Mouse (Mus musculus): ENCODE measurements at regions not wholly inside any gene's neighbourhood (a gene's known extent, or its start where the extent isn't known, plus 50 kb on each side); places are given as distances from the start of the nearest gene placed in this dataset.

DNA sequence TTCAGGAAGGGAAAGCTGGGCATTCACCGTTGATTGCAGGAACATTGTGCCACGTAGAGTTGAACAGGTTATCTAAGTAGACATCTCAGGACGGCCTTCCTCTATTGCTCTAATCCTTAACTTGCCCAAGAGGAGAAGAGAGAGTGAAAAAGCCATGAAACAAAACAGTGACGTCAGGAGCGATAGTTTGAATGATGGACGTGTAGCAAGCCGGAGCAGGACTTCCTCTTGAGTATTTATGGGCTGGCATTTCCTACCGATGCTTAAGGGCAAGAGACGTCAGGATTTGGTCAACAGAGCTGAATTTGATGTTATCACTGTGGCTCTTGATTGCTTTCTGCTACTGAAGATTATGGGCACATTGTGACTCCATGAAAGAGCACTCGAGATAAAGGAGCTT, 130.5 kb upstream of the Arhgap28 start:
- Histone ChIP-seq H3K4me3 (ENCODE audit: low read depth, low read length) (no peak overlapping the region), H3K4me1 (ENCODE audit: insufficient read depth, low read depth, low read length) (no peaks in the 10 kb centered on the region), H3K36me3 (replicated peaks) (no peaks in the 10 kb centered on the region), H3K9me3 (replicated peaks) (peaks cover 38% of the 10 kb centered on the region), H3K27me3 (ENCODE audit: insufficient read depth, low read length) (no peaks in the 10 kb centered on the region)
- TF ChIP-seq GATA2 (IDR thresholded peaks at IDR 0.05; ENCODE audit: borderline replicate concordance, low read depth, low read length), result no peak
- ATAC-seq (ENCODE audit: extremely low read depth, insufficient number of reproducible peaks, low FRiP score, poor library complexity, severe bottlenecking), result no peak
- no peak for DNase-seq (ENCODE audit: low spot score)

DNA sequence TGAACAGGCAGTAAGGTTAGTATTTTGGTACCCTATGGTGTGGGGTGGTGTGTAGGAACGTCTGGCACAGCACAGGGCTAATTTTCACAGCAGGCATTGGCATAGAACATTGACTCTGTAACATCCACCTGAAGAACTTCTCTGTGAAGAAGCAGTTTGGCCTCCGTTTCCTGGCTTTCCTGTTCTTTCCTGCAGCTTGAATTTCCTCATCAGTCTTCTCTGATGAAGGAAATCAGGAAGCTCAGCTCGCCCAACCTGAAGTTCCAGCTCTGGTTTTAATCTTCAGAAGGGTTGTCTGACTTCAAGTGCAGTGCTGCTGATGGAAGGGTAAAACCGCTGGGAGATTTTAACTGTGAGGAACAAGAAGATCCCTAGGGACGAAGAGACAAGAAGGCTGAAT, 131.5 kb upstream of the Arhgap28 start:
- peaks cover 37% of the 10 kb centered on the region for H3K9me3 ChIP-seq (replicated peaks)

DNA sequence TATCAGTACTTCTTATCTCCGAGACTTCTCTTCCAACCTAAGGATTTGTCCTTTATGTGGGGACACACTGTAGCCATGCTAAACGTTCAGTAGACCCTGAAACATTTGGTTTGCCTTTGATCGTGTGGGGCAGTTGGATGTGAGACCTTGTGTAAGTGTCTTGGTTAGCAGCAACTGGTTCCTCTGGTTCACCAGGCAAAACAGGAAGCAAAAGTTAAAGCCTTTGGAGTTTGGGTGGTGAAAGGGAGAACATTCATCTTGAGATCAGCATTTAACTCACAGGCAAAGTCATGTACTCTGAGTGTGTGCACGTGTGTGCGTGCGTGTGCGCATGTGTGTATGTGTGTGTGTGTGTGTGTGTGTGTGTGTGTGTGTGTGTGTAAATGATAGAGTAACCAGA, 130.3 kb upstream of the L3mbtl4 start:
- H3K4me3 ChIP-seq (ENCODE audit: low read depth, low read length), result no peak overlapping the region
- no peak for DNase-seq (ENCODE audit: low spot score)
- no peak for TF ChIP-seq CTCF (IDR thresholded peaks at IDR 0.05; ENCODE audit: low read depth, low read length)
- no peak for TF ChIP-seq GATA2 (IDR thresholded peaks at IDR 0.05; ENCODE audit: borderline replicate concordance, low read depth, low read length)
- TF ChIP-seq GATA1 (IDR thresholded peaks at IDR 0.05; ENCODE audit: borderline replicate concordance, low read length), result no peak
- TF ChIP-seq POLR2AphosphoS5 (IDR thresholded peaks at IDR 0.05; ENCODE audit: insufficient replicate concordance, low read depth, low read length), result no peak
- no peak for TF ChIP-seq TAL1 (conservative IDR thresholded peaks at IDR 0.05; ENCODE audit: low read depth, low read length)
- H3K9me3 ChIP-seq (replicated peaks), result peaks cover 11% of the 10 kb centered on the region
- H3K36me3 ChIP-seq (replicated peaks), result no peaks in the 10 kb centered on the region
- ATAC-seq (ENCODE audit: extremely low read depth, insufficient number of reproducible peaks, low FRiP score, poor library complexity, severe bottlenecking), result no peak
- H3K27me3 ChIP-seq (ENCODE audit: insufficient read depth, low read length), result no peaks in the 10 kb centered on the region
- no peaks in the 10 kb centered on the region for H3K4me1 ChIP-seq (ENCODE audit: insufficient read depth, low read depth, low read length)

More for the DNA sequence above, 131.5 kb upstream of the Arhgap28 start:
- TF ChIP-seq TAL1 (conservative IDR thresholded peaks at IDR 0.05; ENCODE audit: low read depth, low read length) (no peak), GATA1 (IDR thresholded peaks at IDR 0.05; ENCODE audit: borderline replicate concordance, low read length) (no peak), CTCF (IDR thresholded peaks at IDR 0.05; ENCODE audit: low read depth, low read length) (no peak), POLR2AphosphoS5 (IDR thresholded peaks at IDR 0.05; ENCODE audit: insufficient replicate concordance, low read depth, low read length) (no peak), GATA2 (IDR thresholded peaks at IDR 0.05; ENCODE audit: borderline replicate concordance, low read depth, low read length) (no peak)
- no peaks in the 10 kb centered on the region for H3K4me1 ChIP-seq (ENCODE audit: insufficient read depth, low read depth, low read length)
- no peaks in the 10 kb centered on the region for H3K27me3 ChIP-seq (ENCODE audit: insufficient read depth, low read length)
- H3K4me3 ChIP-seq (ENCODE audit: low read depth, low read length), result no peak overlapping the region
- ATAC-seq (ENCODE audit: extremely low read depth, insufficient number of reproducible peaks, low FRiP score, poor library complexity, severe bottlenecking) (no peak), DNase-seq (ENCODE audit: low spot score) (no peak)
- H3K36me3 ChIP-seq (replicated peaks), result no peaks in the 10 kb centered on the region

DNA sequence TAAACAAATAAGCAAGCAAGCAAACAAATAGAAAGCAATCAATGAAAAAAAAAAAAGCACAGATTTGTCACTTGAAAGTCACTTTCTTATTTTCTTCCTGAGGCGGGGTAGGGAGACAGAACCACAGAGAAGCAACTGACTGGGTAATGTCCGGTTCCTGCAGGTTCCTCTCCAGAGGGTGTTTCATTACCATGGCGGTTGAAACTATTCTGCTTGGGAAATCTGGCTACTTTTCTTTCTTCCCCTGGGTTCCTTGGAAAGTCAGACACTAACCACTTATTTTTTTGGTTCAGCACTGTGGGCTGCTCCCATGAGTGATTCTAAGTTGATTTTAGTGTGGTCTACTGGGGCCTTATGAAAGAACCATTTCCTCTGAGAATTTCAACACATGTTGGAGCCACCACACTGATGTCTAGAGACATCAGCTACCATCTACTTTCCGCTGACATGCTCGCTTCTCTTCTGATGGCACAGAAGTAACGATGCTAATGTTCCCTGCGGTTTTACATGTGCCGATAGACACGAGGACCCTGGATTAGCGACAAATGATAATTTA, 124.3 kb upstream of the L3mbtl4 start:
- Histone ChIP-seq H3K4me1 (ENCODE audit: insufficient read depth, low read depth, low read length) (no peaks in the 10 kb centered on the region), H3K27me3 (ENCODE audit: insufficient read depth, low read length) (no peaks in the 10 kb centered on the region), H3K4me3 (ENCODE audit: low read depth, low read length) (no peak overlapping the region), H3K9me3 (replicated peaks) (peaks cover 24% of the 10 kb centered on the region), H3K36me3 (replicated peaks) (no peaks in the 10 kb centered on the region)
- DNase-seq (ENCODE audit: low spot score), result no peak
- no peak for TF ChIP-seq GATA1 (IDR thresholded peaks at IDR 0.05; ENCODE audit: borderline replicate concordance, low read length)
- TF ChIP-seq POLR2AphosphoS5 (IDR thresholded peaks at IDR 0.05; ENCODE audit: insufficient replicate concordance, low read depth, low read length), result no peak
- TF ChIP-seq CTCF (IDR thresholded peaks at IDR 0.05; ENCODE audit: low read depth, low read length), result no peak
- TF ChIP-seq GATA2 (IDR thresholded peaks at IDR 0.05; ENCODE audit: borderline replicate concordance, low read depth, low read length), result no peak
- TF ChIP-seq TAL1 (conservative IDR thresholded peaks at IDR 0.05; ENCODE audit: low read depth, low read length), result no peak
- no peak for ATAC-seq (ENCODE audit: extremely low read depth, insufficient number of reproducible peaks, low FRiP score, poor library complexity, severe bottlenecking)

DNA sequence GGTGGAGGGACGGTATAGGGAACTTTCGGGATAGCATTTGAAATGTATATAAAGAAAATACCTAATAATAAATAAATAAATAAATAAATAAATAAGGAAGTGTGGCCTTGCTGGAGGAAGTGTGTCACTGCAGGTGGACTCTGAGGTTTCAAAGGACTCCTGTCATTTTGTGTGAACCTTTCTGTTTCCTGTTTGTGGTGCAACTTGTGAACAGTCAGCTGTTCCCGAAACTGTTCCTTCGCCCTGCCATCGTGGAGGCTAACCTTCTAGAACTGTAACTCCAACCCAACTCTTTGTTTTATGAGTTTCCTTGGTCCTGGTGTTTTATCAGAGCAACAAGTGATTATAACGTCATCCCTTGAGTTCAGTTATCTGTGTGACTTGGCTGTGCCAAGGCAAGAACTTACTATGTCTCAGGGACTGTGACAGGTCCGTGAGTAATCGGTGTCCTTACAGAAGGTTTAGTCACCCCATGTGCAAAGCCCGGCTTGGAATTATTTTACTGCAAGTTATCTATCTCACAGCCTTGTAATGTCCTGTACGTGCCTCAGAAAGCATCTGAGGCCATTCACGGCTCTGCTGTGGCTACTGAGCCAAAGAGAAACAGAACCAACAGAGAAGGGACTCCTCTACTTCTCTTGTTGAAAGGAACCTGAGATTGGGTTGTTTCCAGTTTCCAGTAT, 121.0 kb upstream of the L3mbtl4 start:
- Histone ChIP-seq H3K9me3 (replicated peaks) (peaks cover 37% of the 10 kb centered on the region), H3K4me1 (ENCODE audit: insufficient read depth, low read depth, low read length) (no peaks in the 10 kb centered on the region), H3K27me3 (ENCODE audit: insufficient read depth, low read length) (no peaks in the 10 kb centered on the region), H3K36me3 (replicated peaks) (no peaks in the 10 kb centered on the region), H3K4me3 (ENCODE audit: low read depth, low read length) (no peak overlapping the region)
- TF ChIP-seq POLR2AphosphoS5 (IDR thresholded peaks at IDR 0.05; ENCODE audit: insufficient replicate concordance, low read depth, low read length) (no peak), GATA2 (IDR thresholded peaks at IDR 0.05; ENCODE audit: borderline replicate concordance, low read depth, low read length) (no peak), GATA1 (IDR thresholded peaks at IDR 0.05; ENCODE audit: borderline replicate concordance, low read length) (no peak), CTCF (IDR thresholded peaks at IDR 0.05; ENCODE audit: low read depth, low read length) (no peak), TAL1 (conservative IDR thresholded peaks at IDR 0.05; ENCODE audit: low read depth, low read length) (no peak)
- DNase-seq (ENCODE audit: low spot score) (no peak), ATAC-seq (ENCODE audit: extremely low read depth, insufficient number of reproducible peaks, low FRiP score, poor library complexity, severe bottlenecking) (no peak)

DNA sequence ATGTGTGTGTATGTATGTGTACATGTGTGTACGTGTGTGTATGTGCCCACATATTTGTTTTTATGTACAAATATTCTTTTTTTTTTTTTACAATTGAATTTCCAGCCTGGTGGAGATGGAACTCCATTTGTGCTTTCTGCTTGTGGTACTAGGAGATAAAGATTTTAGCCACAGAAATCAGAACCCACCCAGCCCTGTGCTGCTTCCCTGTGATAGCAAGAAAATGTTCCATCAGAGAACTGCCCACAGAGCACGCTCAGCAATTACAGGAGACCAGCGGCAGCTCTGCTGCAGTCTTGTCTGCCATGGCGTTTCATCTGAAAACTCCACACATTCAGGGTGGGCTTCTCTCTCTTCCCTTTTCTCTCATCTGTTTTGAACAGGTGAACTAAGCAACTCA, 118.7 kb upstream of the L3mbtl4 start:
- H3K27me3 ChIP-seq (ENCODE audit: insufficient read depth, low read length), result no peaks in the 10 kb centered on the region
- ATAC-seq (ENCODE audit: extremely low read depth, insufficient number of reproducible peaks, low FRiP score, poor library complexity, severe bottlenecking) (no peak), DNase-seq (ENCODE audit: low spot score) (no peak)
- no peaks in the 10 kb centered on the region for H3K4me1 ChIP-seq (ENCODE audit: insufficient read depth, low read depth, low read length)
- H3K36me3 ChIP-seq (replicated peaks), result no peaks in the 10 kb centered on the region
- H3K9me3 ChIP-seq (replicated peaks), result peaks cover 44% of the 10 kb centered on the region
- no peak overlapping the region for H3K4me3 ChIP-seq (ENCODE audit: low read depth, low read length)
- TF ChIP-seq CTCF (IDR thresholded peaks at IDR 0.05; ENCODE audit: low read depth, low read length), result no peak
- TF ChIP-seq POLR2AphosphoS5 (IDR thresholded peaks at IDR 0.05; ENCODE audit: insufficient replicate concordance, low read depth, low read length), result no peak
- no peak for TF ChIP-seq GATA1 (IDR thresholded peaks at IDR 0.05; ENCODE audit: borderline replicate concordance, low read length)
- no peak for TF ChIP-seq TAL1 (conservative IDR thresholded peaks at IDR 0.05; ENCODE audit: low read depth, low read length)
- no peak for TF ChIP-seq GATA2 (IDR thresholded peaks at IDR 0.05; ENCODE audit: borderline replicate concordance, low read depth, low read length)
